Mouse (Mus musculus) megakaryocyte, adult 5-6 weeks (primary cell): ENCODE measurements around the gene Syk. TPM values are rescaled to one million over a fixed set of nuclear protein-coding genes. Genes with fewer than 3 reads are reported as not detected.

Experiments used
- ATAC-seq: 2 replicates; pipeline ENCODE4 v1.8.0; 2016; ENCODE audit warnings: mild to moderate bottlenecking, inconsistent platforms; ENCODE audit not compliant: poor library complexity, severe bottlenecking
- total RNA-seq, 2 experiments: library from RNA; stranded (forward) in 1 of 2; stranded (reverse) in 1 of 2; fragments of 153-499, 151-499 nt in 1 of 2; fragments of 221-1000, 200-1000 nt in 1 of 2; gene quantifications; 2 replicates each; pipeline versions ENCODE4 v1.2.3 to v1.2.4; 2015 to 2017

The Syk gene
- total RNA-seq, 2 experiments from 2014 or later: 87.8 to 157 TPM

- peak; percentile 63 for ATAC-seq
Observed at GRCm38 (mm10) chr13:52566188-52566760, 16.7 kb upstream of the Syk start.

- peak; percentile 30; the same call in 1 of the 2 replicates for ATAC-seq
Observed at GRCm38 (mm10) chr13:52566777-52567176, 16.2 kb upstream of the Syk start.

GRCm38 (mm10) chr13:52569194-52569769 lies 13.7 kb upstream of the Syk start:
- no peak for ATAC-seq

DNA sequence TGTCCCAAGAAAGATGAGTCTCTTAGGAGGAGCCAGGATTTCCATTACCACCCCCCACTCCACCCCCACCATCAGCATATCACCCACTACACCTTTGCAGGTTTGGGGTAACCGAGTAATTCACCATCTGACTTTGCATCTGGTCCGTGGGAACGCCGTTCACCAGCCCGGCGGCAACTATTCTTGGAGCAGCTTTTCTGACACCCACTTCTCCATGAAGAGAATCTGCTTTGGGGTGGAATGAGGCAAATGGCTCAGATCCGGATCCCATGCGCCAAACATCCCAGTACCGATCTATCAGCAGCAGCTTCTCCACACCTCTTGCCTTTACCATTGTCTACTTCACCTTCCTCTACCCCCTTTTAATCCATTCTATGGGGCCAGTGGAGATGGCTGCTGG lies 12.7 kb upstream of the Syk start:
- ATAC-seq: no peak

GRCm38 (mm10) chr13:52571591-52572384 lies 11.2 kb upstream of the Syk start:
- peak; percentile 77 for ATAC-seq

DNA sequence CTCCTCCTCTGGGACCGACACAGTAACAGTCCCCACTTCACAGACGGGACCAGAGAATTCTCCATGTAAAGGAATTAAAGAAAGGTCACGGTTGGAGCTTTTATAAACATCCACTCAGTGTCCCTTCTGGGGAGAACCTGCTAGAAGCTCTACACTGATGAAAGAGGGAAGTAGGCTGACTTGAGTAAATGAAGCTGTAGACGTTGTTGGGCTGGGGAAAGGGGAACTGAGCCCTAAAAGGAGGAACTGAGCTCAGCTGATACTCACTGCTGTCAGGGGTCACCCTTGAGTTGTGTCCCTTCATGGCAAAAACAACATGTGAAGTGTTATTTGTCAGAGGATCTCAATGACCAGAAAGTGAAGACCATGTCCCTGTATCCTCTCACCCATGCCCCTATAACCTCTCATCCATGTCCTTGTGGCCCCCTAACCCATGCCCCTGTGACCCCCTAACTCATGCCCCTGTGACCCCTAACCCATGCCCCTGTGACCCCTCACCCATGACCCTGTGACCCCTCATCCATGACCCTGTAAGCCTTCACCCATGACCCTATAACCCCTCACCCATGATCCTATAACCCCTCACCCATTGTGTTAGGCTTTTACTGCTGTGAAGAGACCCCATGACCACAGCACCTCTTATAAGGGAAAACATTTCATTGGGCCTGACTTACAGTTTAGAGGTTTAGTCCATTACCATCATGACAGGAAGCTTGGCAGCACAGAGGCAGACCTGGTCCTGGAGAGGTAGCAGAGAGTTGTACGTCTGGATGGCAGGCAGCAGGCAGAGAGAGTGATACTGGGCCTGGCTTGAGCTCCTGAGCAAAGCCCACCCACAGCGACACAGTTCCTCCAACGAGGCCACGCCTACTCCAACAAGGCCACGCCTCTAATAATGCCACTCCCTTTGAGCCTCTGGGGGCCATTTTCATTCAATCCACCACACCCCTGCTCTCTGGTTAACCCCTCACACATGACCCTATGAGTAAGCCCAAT lies 10.2 kb upstream of the Syk start:
- ATAC-seq: peak; percentile 81

- ATAC-seq: no peak
Observed at GRCm38 (mm10) chr13:52574311-52574710, 8.7 kb upstream of the Syk start.

DNA sequence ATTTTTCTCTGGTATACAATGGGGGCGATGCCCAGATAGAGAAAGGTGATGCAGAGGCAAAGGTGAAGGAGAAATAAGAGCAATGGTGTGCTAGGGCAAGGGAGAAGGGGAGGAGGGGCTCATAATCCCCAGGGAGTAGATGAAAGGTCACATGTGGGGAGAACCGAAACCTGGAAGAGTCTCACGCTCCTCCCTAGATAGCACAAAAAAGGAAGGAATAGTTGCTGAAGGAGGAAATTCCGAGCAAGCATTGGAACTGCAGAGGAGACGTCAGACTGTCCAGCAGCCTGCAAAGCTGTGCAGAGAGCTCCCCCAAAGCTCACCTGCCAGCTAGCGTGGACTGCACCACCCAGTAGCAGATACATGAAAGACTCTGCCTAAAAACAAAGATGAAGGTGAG lies 7.5 kb upstream of the Syk start:
- ATAC-seq: no peak

DNA sequence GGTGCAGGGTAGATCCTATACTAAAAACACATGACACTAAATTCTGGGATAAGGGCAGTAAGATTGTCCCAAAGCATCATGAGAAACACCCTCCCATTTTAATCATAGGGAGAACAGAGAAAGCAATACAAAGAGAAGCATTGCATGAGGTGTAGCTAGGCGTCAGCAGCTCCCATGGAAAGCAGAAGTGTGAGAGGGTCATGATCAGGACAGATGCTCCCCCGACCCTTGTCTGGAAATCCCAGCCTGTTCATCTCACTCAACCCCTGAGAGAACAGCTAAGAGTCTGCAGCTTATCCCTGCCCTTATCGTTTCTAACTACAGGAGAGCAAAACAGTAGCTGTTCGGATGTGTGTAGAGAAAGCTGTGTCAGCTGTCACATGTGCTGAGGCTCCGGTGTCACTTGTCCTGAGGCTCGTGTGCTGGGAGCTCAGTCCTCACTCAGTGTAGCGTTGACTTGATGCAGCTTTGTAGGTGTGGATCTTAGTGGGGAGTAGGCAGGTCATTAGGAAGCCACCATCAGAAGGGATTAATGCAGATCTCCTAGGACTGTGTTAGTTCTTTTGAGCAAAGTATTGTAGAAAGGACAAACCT lies 6.9 kb upstream of the Syk start:
- ATAC-seq: no peak

- no peak for ATAC-seq
Observed at GRCm38 (mm10) chr13:52576841-52577240, 6.1 kb upstream of the Syk start.

- ATAC-seq: no peak
Observed at GRCm38 (mm10) chr13:52577326-52577920, 5.5 kb upstream of the Syk start.

DNA sequence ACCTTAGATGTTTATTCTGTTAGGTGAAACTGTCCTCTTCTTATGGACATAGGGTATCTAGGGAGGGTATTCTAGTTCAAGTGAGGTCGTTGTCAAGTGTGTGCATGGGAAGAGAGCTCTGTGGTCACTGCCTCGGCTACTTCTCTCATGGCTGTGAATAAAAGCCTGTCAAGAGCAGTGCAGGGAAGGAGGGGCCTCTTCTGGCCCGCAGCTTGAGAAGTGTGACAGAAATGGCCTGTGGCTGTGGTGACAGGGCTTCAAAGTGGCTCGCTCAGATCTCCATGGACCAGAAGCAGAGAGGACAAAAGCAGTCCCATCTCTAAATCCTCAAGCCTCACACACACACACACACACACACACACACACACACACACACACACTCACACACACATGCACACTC lies 5.0 kb upstream of the Syk start:
- ATAC-seq: no peak

DNA sequence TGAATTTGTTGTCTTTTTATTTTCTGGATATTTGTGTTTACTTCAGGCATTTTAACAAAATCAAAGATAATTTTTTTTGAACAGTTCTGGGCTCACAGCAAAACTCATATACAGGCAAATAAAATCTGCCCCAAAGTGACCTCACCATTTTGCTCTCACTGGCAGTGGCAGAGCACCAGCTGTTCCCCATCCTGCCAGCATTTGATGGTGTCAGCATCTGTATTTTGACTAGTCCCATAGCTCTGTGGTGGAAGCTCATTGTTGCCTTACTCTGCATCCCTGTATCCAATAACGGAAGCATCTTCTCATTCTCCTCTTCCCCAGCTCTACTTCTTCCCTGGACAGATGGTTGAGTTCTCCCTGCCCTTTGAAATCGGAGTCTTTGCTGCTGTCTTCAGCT lies 4.2 kb upstream of the Syk start:
- ATAC-seq: no peak

DNA sequence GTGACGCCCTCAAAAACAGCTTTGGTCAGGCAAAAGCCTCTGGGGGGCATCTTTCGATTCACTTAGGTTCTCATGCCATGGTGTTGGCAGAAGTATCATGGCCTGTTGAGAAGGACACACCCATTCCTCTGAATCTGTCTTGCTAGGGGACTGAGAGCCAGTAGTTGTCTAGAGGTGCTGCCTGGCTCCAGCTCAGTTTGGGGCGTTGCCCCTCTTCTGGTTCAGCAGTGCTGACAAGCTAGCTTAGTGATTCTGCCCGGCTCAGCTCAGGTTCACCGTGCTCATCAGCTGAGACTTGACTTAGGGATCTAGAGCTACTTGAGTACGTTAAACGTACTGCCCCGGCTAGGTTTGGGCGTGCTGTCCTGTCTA lies 481 bp upstream of the Syk start:
- ATAC-seq: peak; percentile 31

GRCm38 (mm10) chr13:52583943-52584562 lies 1.1 kb downstream of the Syk start:
- ATAC-seq: no peak

GRCm38 (mm10) chr13:52584654-52585455 lies 1.9 kb downstream of the Syk start:
- ATAC-seq: no peak

- ATAC-seq: no peak
Observed at GRCm38 (mm10) chr13:52587761-52588160, 4.8 kb downstream of the Syk start.

GRCm38 (mm10) chr13:52589043-52589442 lies 6.1 kb downstream of the Syk start:
- ATAC-seq: peak; percentile 69

GRCm38 (mm10) chr13:52591831-52592230 lies 8.9 kb downstream of the Syk start:
- ATAC-seq: no peak
